Mouse (Mus musculus) heart, adult 2 months (tissue): ENCODE results near the gene Olfr715. TPM values are rescaled to one million over a fixed set of nuclear protein-coding genes. Genes with fewer than 3 reads are reported as not detected.
"Not testable (repeated sequence)": the region's sequence is repeated elsewhere in the genome, so short reads cannot be mapped to it uniquely, and the experiment has no call there.

Experiments used
- DNase-seq, 2 experiments: peaks; one replicate each; pipeline ENCODE4 v3.0.0; 2021
- H3K27ac ChIP-seq: fragments of 200-600 bp; 2 replicates; pipeline ENCODE4 v1.8.1; 2022
- H3K27me3 ChIP-seq: fragments of 200-500 bp; 2 replicates; pipeline ENCODE4 v1.6.1; 2012; ENCODE audit warnings: mild to moderate bottlenecking, low read length, inconsistent platforms, mixed read lengths; ENCODE audit not compliant: control insufficient read depth, insufficient read depth
- H3K36me3 ChIP-seq: fragments of 200-500 bp; 2 replicates; pipeline ENCODE4 v1.6.1; 2012; ENCODE audit warnings: low read length, inconsistent platforms; ENCODE audit not compliant: control insufficient read depth, insufficient read depth
- H3K4me1 ChIP-seq: fragments of 200-500 bp; 2 replicates; pipeline ENCODE4 v1.6.1; 2011; ENCODE audit warnings: low read length; ENCODE audit not compliant: control insufficient read depth, insufficient read depth
- H3K4me3 ChIP-seq: fragments of 200-600 bp; 2 replicates; pipeline ENCODE4 v1.8.1; 2022
- H3K79me2 ChIP-seq: fragments of 200-500 bp; replicated peaks from 2 replicates; pipeline ENCODE4 v1.6.1; 2012; ENCODE audit warnings: mild to moderate bottlenecking, inconsistent platforms, low read length, moderate library complexity, mixed read lengths; ENCODE audit not compliant: control insufficient read depth, insufficient read depth
- H3K9ac ChIP-seq: fragments of 200-500 bp; 2 replicates; pipeline ENCODE4 v1.6.1; 2012; ENCODE audit warnings: low read depth, mild to moderate bottlenecking, control low read depth, inconsistent platforms, low read length, mixed read lengths
- CTCF ChIP-seq: fragments of 200-600 bp; IDR thresholded peaks from 2 replicates; pipeline ENCODE4 v1.8.1; 2022; ENCODE audit warnings: antibody characterized with exemption, mild to moderate bottlenecking, moderate library complexity
- EP300 ChIP-seq: fragments of 200-500 bp; IDR thresholded peaks from 2 replicates; pipeline ENCODE4 v1.6.1; 2011; ENCODE audit warnings: low read depth, low read length, control low read depth; ENCODE audit not compliant: insufficient read depth
- POLR2A ChIP-seq: fragments of 200-500 bp; IDR thresholded peaks from 2 replicates; pipeline ENCODE4 v1.6.1; 2011; ENCODE audit warnings: mild to moderate bottlenecking, low read depth, low read length, control low read depth; ENCODE audit not compliant: insufficient read depth
- WGBS: fragments of 180-500 bp; shearing (Covaris S2); methylation state at CpG from one replicate; pipeline ENCODE4 v1.1.7; 2018; 5-methylcytosine and 5-hydroxymethylcytosine counted together
- intact Hi-C: fragments of 180-260 bp; cut with DNase I; formaldehyde crosslinking; loops from one replicate; pipeline ENCODE4 v1.15.1; 2025
- long read RNA-seq: library from polyadenylated mRNA; stranded (forward); transcript quantifications from one replicate; pipeline ENCODE4 v2.0.0, GENCODE M21; 2021
- polyA plus RNA-seq: library from polyadenylated mRNA; depleted of rRNA; stranded (reverse); fragments of >200 nt; gene quantifications from 2 replicates; pipeline ENCODE4 v1.2.3, GENCODE M21; 2012; rRNA removed
- total RNA-seq, 2 experiments: library from RNA; stranded (reverse); gene quantifications; 2 replicates each; pipeline ENCODE4 v1.2.3; 2021

The Olfr715 gene
- total RNA-seq (not detected), polyA plus RNA-seq (not detected in 2 replicates)
- long read RNA-seq, result 0 reads

DNA sequence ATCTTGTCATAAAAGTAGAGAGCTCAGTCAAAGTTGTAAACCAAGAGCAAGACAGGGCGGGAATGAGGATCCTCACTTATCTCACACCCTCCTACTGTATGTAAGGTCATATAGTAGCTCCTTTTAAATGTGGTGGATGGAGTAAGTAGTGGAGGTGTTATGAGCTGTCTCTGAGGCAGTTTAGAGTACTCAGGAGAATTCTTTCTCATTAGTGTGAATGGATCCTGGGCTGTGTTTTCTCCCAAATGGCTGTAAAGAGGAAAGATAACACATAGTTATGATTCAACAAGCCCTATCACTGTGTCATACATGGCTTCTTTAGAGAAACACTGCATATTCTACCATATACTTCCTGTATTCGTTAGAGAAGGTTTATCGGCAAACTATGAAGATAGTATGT lies at the start of gene Olfr715:
Gene Olfr715 (minus strand): TSS at position 101 of the 400 bp plus-strand sequence.
- 73% methylated on average over 3 of the region's 3 CpGs for WGBS

DNA sequence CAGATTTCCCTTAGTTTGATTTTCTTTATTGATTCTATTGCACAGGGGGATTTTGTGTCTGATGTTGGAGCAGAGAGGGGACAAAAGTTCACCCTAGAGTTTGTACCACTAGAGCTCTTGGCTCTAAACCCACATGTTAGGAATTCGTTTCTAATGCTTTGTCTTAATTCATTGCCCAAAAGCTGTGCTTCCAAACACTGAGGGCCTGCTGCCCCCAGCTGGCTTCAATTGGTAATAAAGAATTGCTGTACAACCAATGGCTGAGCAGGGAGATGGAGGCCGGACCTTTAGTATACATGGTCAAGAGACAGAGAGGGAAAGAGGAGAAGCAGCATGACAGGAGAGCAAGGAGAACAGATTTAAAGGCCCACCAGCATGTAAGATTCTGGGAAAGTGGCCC lies 49.5 kb upstream of the Olfr715 start:
- intact Hi-C loops, result no loop called here
- Histone ChIP-seq H3K36me3 (no peaks in the 10 kb centered on the region), H3K4me1 (no peaks in the 10 kb centered on the region), H3K27me3 (no peaks in the 10 kb centered on the region), H3K4me3 (no peak overlapping the region), H3K9ac (no peak overlapping the region), H3K79me2 (no peaks in the 10 kb centered on the region), H3K27ac (no peak overlapping the region)
- no peak for DNase-seq
- TF ChIP-seq CTCF (no peak), POLR2A (no peak), EP300 (no peak)
- WGBS, result 34% methylated on average over 2 of the region's 2 CpGs

More for the DNA sequence above, at the start of gene Olfr715:
- H3K79me2 ChIP-seq, H3K4me1 ChIP-seq, H3K9ac ChIP-seq, H3K27me3 ChIP-seq, intact Hi-C loops, H3K27ac ChIP-seq, H3K36me3 ChIP-seq, DNase-seq, H3K4me3 ChIP-seq: not testable (repeated sequence)

DNA sequence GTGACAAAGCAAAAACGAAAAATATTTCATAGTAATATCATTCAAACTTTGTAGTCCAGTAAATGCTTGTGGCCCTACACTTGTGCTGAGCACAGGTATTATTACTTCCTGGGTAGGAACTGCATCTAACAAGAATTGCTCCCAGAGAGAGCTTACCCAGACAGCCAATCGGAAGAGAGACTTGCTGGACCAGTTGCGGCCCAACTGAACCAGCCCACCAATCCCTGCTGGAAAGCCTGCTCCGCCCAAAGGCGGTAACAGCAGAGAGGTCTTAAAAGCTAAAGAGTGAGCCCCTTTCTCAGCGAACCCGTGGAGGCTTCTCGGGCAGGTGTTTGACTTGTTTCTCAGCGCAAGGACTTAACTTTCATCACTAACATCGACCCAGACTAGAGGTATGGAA lies 35.8 kb upstream of the Olfr715 start, which contains the start of gene Nlrp14:
Gene Nlrp14 (plus strand): TSS at position 301 of the 400 bp plus-strand sequence.
- Histone ChIP-seq H3K79me2 (no peaks in the 10 kb centered on the region), H3K27ac (no peak within 1 kb of the TSS), H3K9ac (no peak within 1 kb of the TSS), H3K4me3 (no peak within 1 kb of the TSS), H3K4me1 (no peaks in the 10 kb centered on the region), H3K36me3 (no peaks in the 10 kb centered on the region), H3K27me3 (no peaks in the 10 kb centered on the region)
- WGBS, result 75% methylated on average over 10 of the region's 10 CpGs
- TF ChIP-seq EP300, result no peak
- TF ChIP-seq POLR2A, result no peak
- no peak for TF ChIP-seq CTCF
- no peak for DNase-seq
- intact Hi-C loops, result no loop called here

DNA sequence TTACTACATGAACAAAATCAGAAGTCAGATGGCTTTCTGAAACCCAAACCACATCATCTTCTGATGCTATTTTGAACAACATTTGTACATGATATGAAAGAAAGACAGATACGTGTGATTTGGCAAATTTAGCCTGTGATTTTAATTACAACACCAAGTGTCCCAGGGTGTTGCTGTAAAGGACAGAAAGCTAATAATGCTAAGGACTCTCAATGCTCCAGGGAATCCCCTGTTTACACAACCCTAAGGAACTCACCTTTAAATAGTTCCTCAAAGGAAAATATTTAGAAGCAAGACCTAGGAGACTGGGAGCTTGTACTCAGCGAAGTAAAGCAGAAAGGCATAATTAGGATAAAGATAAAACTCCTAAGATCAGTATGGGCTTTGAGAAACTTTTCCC lies 7.1 kb upstream of the Olfr715 start, which contains the start of gene Olfr716:
Gene Olfr716 (plus strand): TSS at position 301 of the 400 bp plus-strand sequence.
- DNase-seq, H3K9ac ChIP-seq, H3K36me3 ChIP-seq, H3K4me3 ChIP-seq, H3K4me1 ChIP-seq, intact Hi-C loops, H3K27ac ChIP-seq, H3K79me2 ChIP-seq, H3K27me3 ChIP-seq: not testable (repeated sequence)
- WGBS, result 46% methylated on average over 2 of the region's 2 CpGs

DNA sequence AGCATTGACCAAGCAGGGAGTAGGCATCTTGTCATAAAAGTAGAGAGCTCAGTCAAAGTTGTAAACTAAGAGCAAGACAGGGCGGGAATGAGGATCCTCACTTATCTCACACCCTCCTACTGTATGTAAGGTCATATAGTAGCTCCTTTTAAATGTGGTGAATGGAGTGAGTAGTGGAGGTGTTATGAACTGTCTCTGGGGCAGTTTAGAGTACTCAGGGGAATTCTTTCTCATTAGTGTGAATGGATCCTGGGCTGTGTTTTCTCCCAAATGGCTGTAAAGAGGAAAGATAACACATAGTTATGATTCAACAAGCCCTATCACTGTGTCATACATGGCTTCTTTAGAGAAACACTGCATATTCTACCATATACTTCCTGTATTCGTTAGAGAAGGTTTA lies 20.6 kb downstream of the Olfr715 start, which contains the start of gene Olfr715b:
Gene Olfr715b (minus strand): TSS at position 101 of the 400 bp plus-strand sequence.
- H3K4me1 ChIP-seq, H3K9ac ChIP-seq, H3K4me3 ChIP-seq, DNase-seq, H3K79me2 ChIP-seq, intact Hi-C loops, H3K36me3 ChIP-seq, H3K27me3 ChIP-seq, H3K27ac ChIP-seq: not testable (repeated sequence)
- 65% methylated on average over 2 of the region's 2 CpGs for WGBS

DNA sequence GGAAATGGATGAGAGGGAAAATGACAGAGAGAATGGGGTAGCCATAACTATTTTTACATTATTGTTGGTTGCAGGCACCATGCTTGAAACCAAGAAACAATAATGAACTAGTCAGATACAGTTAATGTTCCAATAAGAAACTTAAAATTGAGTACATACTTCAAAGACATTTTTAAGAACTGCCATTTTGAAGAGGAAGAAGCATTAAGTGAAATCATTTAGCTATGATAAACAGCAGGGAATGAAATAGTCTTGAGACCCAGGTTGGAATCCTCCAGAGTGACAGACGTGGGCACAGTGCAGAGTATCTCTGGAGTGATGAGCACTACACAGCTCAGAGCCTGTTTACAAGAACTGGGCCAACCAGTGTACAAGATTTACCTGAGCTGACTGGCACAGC lies 38.0 kb downstream of the Olfr715 start, which contains the start of gene Olfr17:
Gene Olfr17 (plus strand): TSS at position 301 of the 400 bp plus-strand sequence.
- no peak within 1 kb of the TSS for H3K9ac ChIP-seq
- no peaks in the 10 kb centered on the region for H3K36me3 ChIP-seq
- 26% methylated on average over 1 of the region's 1 CpGs for WGBS
- H3K4me3 ChIP-seq, result no peak within 1 kb of the TSS
- no peaks in the 10 kb centered on the region for H3K79me2 ChIP-seq
- no peak within 1 kb of the TSS for H3K27ac ChIP-seq
- no peaks in the 10 kb centered on the region for H3K4me1 ChIP-seq
- no peak for DNase-seq
- no peak for TF ChIP-seq EP300
- no peak for TF ChIP-seq CTCF
- TF ChIP-seq POLR2A, result no peak
- intact Hi-C loops, result no loop called here
- no peaks in the 10 kb centered on the region for H3K27me3 ChIP-seq

Other genes starting within 250 kb of the Olfr715 start
- not detected for gene Olfr706, start 242.9 kb downstream of the Olfr715 start, total RNA-seq
- not detected in 2 replicates for gene Olfr706, start 242.9 kb downstream of the Olfr715 start, polyA plus RNA-seq
- gene Olfr707, start 229.8 kb downstream of the Olfr715 start, total RNA-seq, result not detected
- gene Olfr707, start 229.8 kb downstream of the Olfr715 start, polyA plus RNA-seq, result not detected in 2 replicates
- gene Olfr1532-ps1, start 223.1 kb downstream of the Olfr715 start, total RNA-seq, result not detected
- not detected in 2 replicates for gene Olfr1532-ps1, start 223.1 kb downstream of the Olfr715 start, polyA plus RNA-seq
- not detected for gene Olfr709-ps1, start 198.9 kb downstream of the Olfr715 start, total RNA-seq
- not detected in 2 replicates for gene Olfr709-ps1, start 198.9 kb downstream of the Olfr715 start, polyA plus RNA-seq
- gene Olfr710, start 182.8 kb downstream of the Olfr715 start, total RNA-seq, result not detected
- gene Olfr710, start 182.8 kb downstream of the Olfr715 start, polyA plus RNA-seq, result not detected in 2 replicates
- gene Olfr6, start 167.1 kb downstream of the Olfr715 start, total RNA-seq, result not detected
- gene Olfr6, start 167.1 kb downstream of the Olfr715 start, polyA plus RNA-seq, result not detected in 2 replicates
- gene Olfr711, start 155.6 kb downstream of the Olfr715 start, total RNA-seq, result not detected
- gene Olfr711, start 155.6 kb downstream of the Olfr715 start, polyA plus RNA-seq, result not detected in 2 replicates
- not detected for gene Olfr2, start 125.0 kb downstream of the Olfr715 start, total RNA-seq
- not detected in 2 replicates for gene Olfr2, start 125.0 kb downstream of the Olfr715 start, polyA plus RNA-seq
- not detected for gene Olfr713, start 99.9 kb downstream of the Olfr715 start, total RNA-seq
- not detected in 2 replicates for gene Olfr713, start 99.9 kb downstream of the Olfr715 start, polyA plus RNA-seq
- gene Olfr714, start 60.1 kb downstream of the Olfr715 start, total RNA-seq, result not detected
- gene Olfr714, start 60.1 kb downstream of the Olfr715 start, polyA plus RNA-seq, result not detected in 2 replicates
- not detected for gene Olfr17, start 37.9 kb downstream of the Olfr715 start, total RNA-seq
- gene Olfr17, start 37.9 kb downstream of the Olfr715 start, polyA plus RNA-seq, result not detected in 2 replicates
- gene Olfr715b, start 20.7 kb downstream of the Olfr715 start, total RNA-seq, result not detected
- gene Olfr715b, start 20.7 kb downstream of the Olfr715 start, polyA plus RNA-seq, result not detected in 2 replicates
- gene Olfr716, start 7.2 kb upstream of the Olfr715 start, total RNA-seq, result not detected
- not detected in 2 replicates for gene Olfr716, start 7.2 kb upstream of the Olfr715 start, polyA plus RNA-seq
- not detected for gene Nlrp14, start 35.9 kb upstream of the Olfr715 start, total RNA-seq
- gene Nlrp14, start 35.9 kb upstream of the Olfr715 start, polyA plus RNA-seq, result not detected in 2 replicates
- not detected for gene Rbmxl2, start 78.4 kb upstream of the Olfr715 start, total RNA-seq
- gene Rbmxl2, start 78.4 kb upstream of the Olfr715 start, polyA plus RNA-seq, result not detected in 2 replicates
- gene Syt9, start 239.6 kb upstream of the Olfr715 start, total RNA-seq, result not detected
- 0.09 TPM in 1 of 2 replicates, not detected in the other for gene Syt9, start 239.6 kb upstream of the Olfr715 start, polyA plus RNA-seq